Comparison of ENCODE assay signal across 8 mouse cellular contexts in genomic region chr1:186116701-186117488, GRCm38 (mm10). TPM values are rescaled to one million over a fixed set of nuclear protein-coding genes. Genes with fewer than 3 reads are reported as not detected.
A peak's percentile ranks its signal among the peaks of the same experiment; 100 is the strongest.
DNase-seq lines count a peak whose midpoint lies in the region; ATAC-seq and TF ChIP-seq lines count a peak whose summit lies in the region.

Gene Lyplal1 (minus strand): TSS chr1:186117310.

- no peaks in the 10 kb centered on the region for H3K27me3 ChIP-seq in heart, embryonic 12.5 days (replicated peaks)
- no peaks in the 10 kb centered on the region for H3K27me3 ChIP-seq in kidney, postnatal 0 days (ENCODE audit: insufficient read depth, low read length)
- no peaks in the 10 kb centered on the region for H3K27me3 ChIP-seq in liver, adult 2 months (ENCODE audit: control insufficient read depth, insufficient read depth, low read length)

- H3K36me3 ChIP-seq in heart, embryonic 12.5 days: no peaks in the 10 kb centered on the region
- H3K36me3 ChIP-seq in kidney, postnatal 0 days (ENCODE audit: insufficient read depth, low read length): no peaks in the 10 kb centered on the region
- peaks cover 2% of the 10 kb centered on the region; the same call in 1 of the 2 replicates for H3K36me3 ChIP-seq in liver, adult 2 months (ENCODE audit: control insufficient read depth, insufficient read depth, low read length)

- peak within 1 kb of the TSS; percentile 61; the same call in 1 of the 2 replicates for H3K27ac ChIP-seq in heart, embryonic 12.5 days (ENCODE audit: poor library complexity, severe bottlenecking)
- H3K27ac ChIP-seq in kidney, postnatal 0 days: peak within 1 kb of the TSS; percentile 60; the same call in 1 of the 2 replicates
- no peak within 1 kb of the TSS for H3K27ac ChIP-seq in liver, adult 2 months (replicated peaks; ENCODE audit: insufficient read depth, low read depth, low read length)

- H3K9me3 ChIP-seq in heart, embryonic 12.5 days (replicated peaks): no peaks in the 10 kb centered on the region
- H3K9me3 ChIP-seq in kidney, postnatal 0 days (replicated peaks; ENCODE audit: low read length): no peaks in the 10 kb centered on the region

- H3K9ac ChIP-seq in heart, embryonic 12.5 days: peak within 1 kb of the TSS; percentile 79
- H3K9ac ChIP-seq in kidney, postnatal 0 days (ENCODE audit: low read depth, low read length): peak within 1 kb of the TSS; percentile 78
- peak within 1 kb of the TSS; percentile 76 for H3K9ac ChIP-seq in liver, adult 2 months (ENCODE audit: low read depth, low read length)

- DNase-seq in CD4-positive, CD25-positive, alpha-beta regulatory T cell, adult 2 months (ENCODE audit: low read depth, low spot score): peak; percentile 64
- peak; percentile 3 for DNase-seq in fat pad, adult 2 months (ENCODE audit: extremely low read depth, low read depth, low spot score)
- DNase-seq in kidney, postnatal 0 days (ENCODE audit: low spot score): peak; percentile 96
- peak; percentile 74 for DNase-seq in liver, adult 2 months (ENCODE audit: extremely low read depth, low read depth, low spot score)
- DNase-seq in spleen, postnatal 4 days (ENCODE audit: low spot score in 2 of 2): peak; percentile 77 to 90

- 4% methylated on average over 44 of the region's 44 CpGs for WGBS in heart, embryonic 12.5 days
- 4% methylated on average over 44 of the region's 44 CpGs for whole genome bisulfite sequencing in kidney, postnatal 0 days
- WGBS in liver, adult 2 months: 4% methylated on average over 44 of the region's 44 CpGs

- H3K4me3 ChIP-seq in heart, embryonic 12.5 days: peak within 1 kb of the TSS; percentile 69
- peak within 1 kb of the TSS; percentile 77 for H3K4me3 ChIP-seq in kidney, postnatal 0 days (replicated peaks; ENCODE audit: low read depth, low read length)
- peak within 1 kb of the TSS; percentile 77 for H3K4me3 ChIP-seq in liver, adult 2 months (ENCODE audit: insufficient read depth, low read depth, low read length)

- TF ChIP-seq POLR2A in liver, adult 2 months (IDR thresholded peaks at IDR 0.05; ENCODE audit: extremely low read depth, insufficient read depth, low read length): peak; percentile 57; the same call in 1 of the 2 replicates

- no peak for TF ChIP-seq CTCF in kidney, postnatal 0 days (IDR thresholded peaks at IDR 0.05; ENCODE audit: low read depth)
- TF ChIP-seq CTCF in liver, adult 2 months (IDR thresholded peaks at IDR 0.05; ENCODE audit: low read depth, low read length): no peak

- H3K79me2 ChIP-seq in liver, adult 2 months (ENCODE audit: control insufficient read depth, insufficient read depth, low read length): no peaks in the 10 kb centered on the region

- peak within 1 kb of the TSS; percentile 77 for H3K4me2 ChIP-seq in heart, embryonic 12.5 days
- peak within 1 kb of the TSS; percentile 92 for H3K4me2 ChIP-seq in kidney, postnatal 0 days (ENCODE audit: low read length)

- H3K4me1 ChIP-seq in heart, embryonic 12.5 days (replicated peaks): 0 out of 2 replicates have a peak, but pooled peaks cover 3% of the 10 kb centered on the region
- 0 out of 2 replicates have a peak, but pooled peaks cover 3% of the 10 kb centered on the region for H3K4me1 ChIP-seq in kidney, postnatal 0 days (replicated peaks; ENCODE audit: insufficient read depth, low read length)
- peaks cover 4% of the 10 kb centered on the region; the same call in 1 of the 2 replicates for H3K4me1 ChIP-seq in liver, adult 2 months (ENCODE audit: control insufficient read depth, insufficient read depth, low read length)

- no peak for ATAC-seq in CD4-positive, CD25-positive, alpha-beta regulatory T cell, adult 4 months
- peak; percentile 91 for ATAC-seq in heart, embryonic 12.5 days (ENCODE audit: insufficient number of reproducible peaks, low FRiP score)
- ATAC-seq in kidney, postnatal 0 days (replicated peaks; ENCODE audit: low FRiP score, low read depth): peak; percentile 94
- ATAC-seq in monocyte, adult 5-6 weeks (replicated peaks; ENCODE audit: insufficient number of reproducible peaks, low FRiP score, low TSS enrichment, poor library complexity, severe bottlenecking): 0 out of 2 replicates have a peak, but pooled peaks have one; percentile 50

RNA-seq across cellular contexts. Expression of gene Lyplal1, which starts in this region (rescaled TPM):
- polyA plus RNA-seq in CD4-positive, CD25-positive, alpha-beta regulatory T cell, adult 4 months (2017; shearing (Covaris generic)): not detected
- polyA plus RNA-seq in heart, embryonic 12.5 days (2016; fragmentation: Nextera tagmentation; extraction: Ambion mirVana): 11.4 and 13.5 TPM in 2 replicates
- polyA plus RNA-seq in kidney, postnatal 0 days (2015; fragmentation: Nextera tagmentation; extraction: Ambion mirVana): 32.1 and 35.0 TPM in 2 replicates
- total RNA-seq in liver, adult 2 months (2014; rRNA removed): 18.7 and 26.4 TPM in 2 replicates
- 17.7 and 24.7 TPM in 2 replicates for polyA plus RNA-seq in liver, adult 2 months (2012; rRNA removed)
- not detected in 3 replicates for total RNA-seq in monocyte, adult 5-6 weeks (2017)

Comparison
In these comparisons a context has a peak if more than half of its experiments do, and no peak if none do; other contexts are left out.
1. RNA of gene Lyplal1 (total RNA-seq): 18.7 to 26.4 TPM in liver, adult 2 months; not detected in monocyte, adult 5-6 weeks; every median in the first group is over 10 times any median in the second.
2. RNA of gene Lyplal1 (polyA plus RNA-seq): 32.1 to 35.0 TPM in kidney, postnatal 0 days, 17.7 to 24.7 TPM in liver, adult 2 months and 11.4 to 13.5 TPM in heart, embryonic 12.5 days; not detected in CD4-positive, CD25-positive, alpha-beta regulatory T cell, adult 4 months; every median in the first group is over 10 times any median in the second.
3. Peak in ATAC-seq in monocyte, adult 5-6 weeks; RNA of the gene not detected or under 1 TPM.
4. DNase-seq: peak in every context shown above with its lines; median percentile 96 in kidney, postnatal 0 days; 84 in spleen, postnatal 4 days; 74 in liver, adult 2 months; 64 in CD4-positive, CD25-positive, alpha-beta regulatory T cell, adult 2 months; 3 in fat pad, adult 2 months.
5. Peak in every context shown above with its lines, with median percentiles within 50 percentile points of each other: H3K4me3 ChIP-seq and H3K9ac ChIP-seq.